Mouse (Mus musculus) cerebellum, postnatal 4 days (tissue): ENCODE results near the gene Zfand6.

Experiments
- DNase-seq, 2 experiments: peaks; one replicate each; pipeline ENCODE4 v3.0.0; 2022; ENCODE audit warnings: low spot score in 2 of 2, mixed read lengths in 1 of 2

The Zfand6 gene

GRCm38 (mm10) chr7:84594087-84594916, 95.5 kb downstream of the Zfand6 start:
- DNase-seq = peak in 1 of 2 experiments; percentile 24

GRCm38 (mm10) chr7:84591347-84591746, 98.4 kb downstream of the Zfand6 start:
- DNase-seq = no peak

- no peak for DNase-seq
Measured at GRCm38 (mm10) chr7:84590622-84591021, 99.1 kb downstream of the Zfand6 start.

- no peak for DNase-seq
Measured at GRCm38 (mm10) chr7:84587101-84587783, 102.5 kb downstream of the Zfand6 start.

GRCm38 (mm10) chr7:84586360-84587100, 103.2 kb downstream of the Zfand6 start:
- no peak for DNase-seq

GRCm38 (mm10) chr7:84585086-84585485, 104.7 kb downstream of the Zfand6 start:
- DNase-seq = no peak

GRCm38 (mm10) chr7:84579769-84580168, 110.0 kb downstream of the Zfand6 start:
- no peak for DNase-seq

- DNase-seq = no peak
Measured at GRCm38 (mm10) chr7:84578841-84579240, 110.9 kb downstream of the Zfand6 start.

- no peak for DNase-seq
Measured at GRCm38 (mm10) chr7:84577034-84577433, 112.7 kb downstream of the Zfand6 start.

- no peak for DNase-seq
Measured at GRCm38 (mm10) chr7:84566200-84566599, 123.6 kb downstream of the Zfand6 start.

- no peak for DNase-seq
Measured at GRCm38 (mm10) chr7:84564236-84564635, 125.5 kb downstream of the Zfand6 start.
